Mouse (Mus musculus): ENCODE results near the gene Mgat4b. TPM values are rescaled to one million over a fixed set of nuclear protein-coding genes. Genes with fewer than 3 reads are reported as not detected.

The Mgat4b gene
- total RNA-seq, 2 experiments from 2014 or later, result 122 to 127 TPM

DNA sequence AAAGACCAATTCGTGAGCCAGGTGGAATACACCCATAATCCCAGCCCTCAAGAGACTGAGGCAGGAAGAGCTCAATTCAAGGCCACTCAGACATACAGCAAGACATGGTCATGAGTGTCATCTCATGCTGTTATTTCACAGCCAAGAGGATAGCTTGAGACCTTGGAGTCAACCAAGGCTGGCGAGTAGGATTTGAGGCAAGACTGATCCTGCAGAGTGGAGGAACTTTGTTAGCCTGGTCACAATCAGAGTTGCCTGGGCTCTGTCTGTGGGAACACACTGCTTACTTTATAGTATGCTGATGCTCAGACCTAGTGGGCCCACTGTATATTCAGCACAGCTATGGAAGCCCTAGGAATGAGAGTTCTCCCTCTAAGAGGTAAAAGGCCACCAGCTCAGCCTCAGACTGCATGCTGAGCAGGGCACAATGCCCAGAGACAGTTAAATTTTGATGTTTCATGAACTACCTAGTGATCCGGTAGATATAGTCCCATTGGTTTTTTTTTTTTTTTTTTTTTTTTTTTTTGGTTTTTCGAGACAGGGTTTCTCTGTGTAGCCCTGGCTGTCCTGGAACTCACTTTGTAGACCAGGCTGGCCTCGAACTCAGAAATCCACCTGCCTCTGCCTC lies 12.4 kb upstream of the Mgat4b start:
- intact Hi-C loops (cut with DNase I), result no loop called here
- DNase-seq, result no peak

DNA sequence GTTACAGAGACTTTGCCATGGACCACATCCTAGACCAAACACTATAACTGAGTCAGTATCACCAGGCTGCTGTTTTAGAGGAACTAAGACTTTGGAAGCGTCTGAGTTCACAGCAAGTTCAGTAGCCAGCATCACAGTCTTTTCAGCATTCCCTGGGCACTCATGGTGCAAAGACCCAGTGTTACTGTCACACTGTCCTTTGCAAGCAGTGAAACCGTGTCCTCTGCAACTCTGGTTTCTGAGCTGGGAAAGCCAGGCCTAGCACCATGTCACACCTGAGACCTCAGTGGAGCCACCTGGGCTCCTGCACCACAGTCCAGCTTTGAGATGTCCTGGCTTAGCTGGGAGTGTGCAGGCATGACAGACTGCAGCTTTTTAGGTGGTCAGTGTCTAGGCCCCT lies 11.8 kb upstream of the Mgat4b start:
- no peak for DNase-seq
- intact Hi-C loops (cut with DNase I), result no loop called here

DNA sequence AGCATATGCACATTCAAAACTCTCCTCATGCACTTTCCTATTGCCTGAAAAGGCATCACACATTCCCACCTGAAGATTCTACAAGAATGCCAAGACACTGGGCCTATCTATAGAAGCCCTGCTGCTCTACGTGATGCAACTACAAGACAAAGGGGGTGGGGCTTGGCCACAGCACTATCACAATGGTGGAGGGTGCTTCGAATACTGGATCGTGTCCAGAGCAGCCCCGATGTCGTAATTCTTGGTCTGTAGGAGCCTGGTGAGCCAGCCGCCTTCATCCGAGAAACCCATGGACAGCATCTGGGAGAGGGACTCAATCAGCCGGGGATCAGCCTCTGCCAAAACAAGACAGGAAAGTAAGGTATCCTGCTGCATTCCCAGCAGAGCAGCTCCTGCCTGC lies 10.1 kb upstream of the Mgat4b start:
- DNase-seq, result no peak

DNA sequence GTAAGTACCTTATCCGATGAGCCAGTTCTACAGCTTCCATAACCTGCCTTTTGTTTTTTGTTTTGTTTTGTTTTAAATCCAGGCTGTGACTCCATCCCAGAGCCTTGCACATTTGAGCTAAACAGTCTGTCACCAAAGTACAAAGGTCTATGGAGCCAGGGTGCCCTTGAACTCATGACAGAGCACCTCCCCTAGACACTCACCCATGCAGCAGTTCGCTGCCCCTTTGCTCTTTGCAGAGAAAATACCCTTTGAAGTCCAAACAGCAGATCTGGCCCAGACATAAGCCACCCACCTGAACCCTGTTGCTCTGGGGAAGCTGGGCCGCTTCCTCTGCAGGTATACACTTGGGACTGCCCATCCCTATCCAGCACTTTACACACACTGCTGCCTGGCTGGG lies 9.1 kb upstream of the Mgat4b start:
- intact Hi-C loops (cut with DNase I), result no loop called here
- no peak for DNase-seq

More for the DNA sequence above, 10.1 kb upstream of the Mgat4b start:
- intact Hi-C loops (cut with DNase I), result no loop called here

DNA sequence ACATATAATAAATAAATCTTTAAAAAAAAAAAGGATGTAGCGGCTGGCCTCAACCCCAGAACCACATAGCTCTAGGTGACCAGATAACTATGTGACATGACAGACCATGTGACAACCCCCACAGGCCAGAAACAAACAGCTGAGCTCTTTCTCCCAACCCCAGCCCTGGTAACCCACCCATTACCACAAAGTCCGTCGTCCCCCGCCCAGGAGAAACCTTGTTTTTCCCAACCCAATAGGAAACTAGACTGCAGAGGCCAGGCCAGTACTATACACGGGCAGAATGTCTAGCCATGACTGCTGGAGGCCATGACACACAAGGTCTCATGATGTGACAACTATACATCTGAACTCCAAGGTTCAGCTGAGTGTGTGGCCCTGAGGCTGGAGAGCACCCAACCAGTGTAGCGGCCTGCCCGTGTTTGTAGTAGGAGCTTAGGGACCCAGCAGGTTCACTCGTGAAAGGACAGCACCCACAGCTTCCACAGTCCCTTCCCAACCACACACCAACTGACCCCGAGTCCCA lies 7.3 kb upstream of the Mgat4b start:
- DNase-seq, result no peak
- intact Hi-C loops (cut with DNase I), result no loop called here

DNA sequence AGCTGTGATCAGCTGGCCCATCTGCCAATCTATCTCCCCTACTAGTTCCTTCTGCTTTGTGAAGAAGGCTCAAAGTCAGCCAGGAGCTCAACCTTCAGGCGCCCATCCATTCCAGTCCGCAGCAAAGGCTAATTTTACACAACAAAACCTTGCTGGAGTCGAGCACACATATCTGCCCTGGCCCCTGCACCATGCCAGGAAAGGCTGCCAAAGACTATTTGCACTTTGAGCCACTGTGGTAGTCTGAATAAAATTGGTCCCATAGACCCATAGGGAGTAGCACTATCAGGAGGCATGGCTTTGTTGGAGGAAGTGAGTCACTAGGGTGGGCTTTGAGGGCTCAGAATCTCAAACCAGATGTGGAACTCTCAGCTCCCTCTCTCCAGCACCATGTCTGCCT lies 5.3 kb upstream of the Mgat4b start:
- intact Hi-C loops (cut with DNase I), result no loop called here
- peak in 1 of 2 experiments; percentile 55 for DNase-seq

DNA sequence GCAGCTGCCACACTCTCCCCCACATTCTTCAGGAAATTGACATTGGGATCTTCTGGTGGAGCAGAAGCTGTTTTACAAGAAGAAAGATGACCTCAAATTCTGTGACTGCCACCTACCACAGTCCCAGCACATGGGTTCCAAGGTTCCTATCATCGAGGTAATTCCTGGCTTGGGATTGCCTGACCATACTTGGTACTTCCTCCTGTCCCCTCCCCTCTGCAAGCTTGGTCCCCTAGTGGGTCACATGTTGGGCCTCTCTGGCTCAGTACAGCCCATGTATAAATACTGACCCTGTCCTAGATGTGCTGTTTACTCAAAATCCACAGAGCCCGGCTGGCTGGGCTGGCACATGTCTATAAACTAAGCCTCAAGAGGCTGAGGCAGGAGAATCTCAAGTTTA lies 4.7 kb upstream of the Mgat4b start:
- intact Hi-C loops (cut with DNase I), result no loop called here
- no peak for DNase-seq

DNA sequence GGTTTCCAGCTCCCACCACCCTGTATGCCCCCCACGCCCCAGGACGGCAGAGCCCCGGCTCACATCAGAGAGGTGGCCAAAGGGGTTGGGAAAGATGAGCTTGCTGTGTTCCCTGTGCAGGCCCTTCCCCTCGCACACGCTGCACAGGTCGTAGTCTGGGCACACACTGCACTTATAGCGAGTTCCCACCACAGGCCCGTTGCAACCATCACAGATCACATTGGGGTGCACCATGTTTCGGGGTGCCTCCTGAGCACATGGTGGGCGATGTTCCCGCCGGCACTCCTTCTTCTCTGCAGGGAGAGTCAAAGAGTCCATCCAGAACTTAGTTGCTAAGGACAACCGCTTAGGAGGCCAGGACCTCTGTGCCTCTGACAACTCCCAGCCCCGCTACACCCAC lies 3.3 kb upstream of the Mgat4b start:
- intact Hi-C loops (cut with DNase I), result no loop called here
- no peak for DNase-seq

DNA sequence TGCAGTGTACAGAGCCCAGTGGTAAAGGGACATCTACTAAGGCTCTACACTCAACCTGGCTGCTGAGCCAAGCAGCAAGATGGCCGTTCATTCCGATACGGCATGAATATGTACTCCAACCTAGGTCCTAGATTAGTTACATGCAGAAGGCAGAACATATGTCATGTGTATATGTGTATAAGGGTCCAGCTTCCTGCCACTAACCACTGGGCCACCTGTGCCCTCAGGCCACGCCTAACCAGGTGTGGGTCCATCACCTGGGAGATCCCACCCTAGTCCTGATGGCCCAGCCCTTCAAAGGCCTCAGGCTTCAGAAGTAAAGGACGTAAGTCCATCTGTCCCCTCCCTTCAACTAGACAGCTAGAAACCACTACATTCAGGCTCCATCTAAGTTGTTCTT lies 2.7 kb upstream of the Mgat4b start:
- DNase-seq, result no peak
- intact Hi-C loops (cut with DNase I), result no loop called here

DNA sequence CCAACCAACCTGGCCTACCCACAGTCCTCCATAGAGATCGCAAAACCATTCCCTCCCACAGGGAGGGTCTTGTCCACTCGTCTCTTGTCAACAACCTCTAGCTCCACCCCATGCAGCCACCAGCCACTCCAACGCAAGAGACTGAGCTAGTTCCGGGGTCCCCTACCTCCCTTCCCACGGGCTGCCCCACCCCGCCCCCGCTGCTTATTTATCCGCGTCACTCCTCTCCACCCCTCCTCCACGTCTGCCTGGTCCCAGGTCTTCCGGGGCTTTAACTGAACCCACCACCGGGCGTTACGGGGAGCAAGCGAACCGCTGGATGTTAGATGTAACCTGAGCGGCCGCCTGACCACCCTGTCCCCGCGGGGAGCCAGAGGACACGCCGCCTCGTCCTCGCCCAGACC lies 587 bp upstream of the Mgat4b start:
- intact Hi-C loops (cut with DNase I), result no loop called here

DNA sequence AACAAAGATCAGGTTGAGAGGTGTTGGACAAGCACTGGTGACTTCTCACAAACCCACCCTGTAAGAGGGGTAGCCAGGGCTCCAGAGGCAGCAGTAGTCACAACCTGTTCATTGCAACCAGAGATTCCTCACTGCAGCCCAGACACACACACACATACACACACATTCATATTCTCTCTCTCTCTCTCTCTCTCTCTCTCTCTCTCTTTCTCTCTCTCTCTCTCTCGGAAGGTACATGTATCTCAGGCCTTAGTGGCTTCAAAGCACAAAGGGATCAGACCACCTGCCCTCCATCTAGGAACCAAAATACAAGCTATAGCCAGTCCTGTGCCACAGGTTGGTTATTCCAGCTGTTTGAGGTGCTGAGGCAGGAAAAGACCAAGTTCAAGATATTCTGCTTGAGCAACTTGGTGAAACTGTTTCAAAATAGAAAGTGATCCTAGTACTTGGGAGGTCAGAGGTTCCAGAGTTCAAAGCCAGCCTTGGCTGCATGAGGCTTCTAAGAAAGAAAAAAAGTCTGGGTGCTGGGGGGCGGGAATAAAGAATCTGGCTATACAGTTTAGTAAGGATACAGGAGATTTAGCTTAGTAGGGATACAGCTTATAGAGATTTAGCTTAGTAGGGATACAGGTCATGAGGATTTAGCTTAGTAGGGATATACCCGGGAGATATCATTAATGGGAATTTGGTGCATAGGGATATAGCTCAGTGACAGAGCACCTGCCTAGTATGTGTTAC lies 801 bp downstream of the Mgat4b start:
- intact Hi-C loops (cut with DNase I), result no loop called here
- DNase-seq, result no peak

More for the DNA sequence above, 587 bp upstream of the Mgat4b start:
- DNase-seq, result peak; percentile 93

DNA sequence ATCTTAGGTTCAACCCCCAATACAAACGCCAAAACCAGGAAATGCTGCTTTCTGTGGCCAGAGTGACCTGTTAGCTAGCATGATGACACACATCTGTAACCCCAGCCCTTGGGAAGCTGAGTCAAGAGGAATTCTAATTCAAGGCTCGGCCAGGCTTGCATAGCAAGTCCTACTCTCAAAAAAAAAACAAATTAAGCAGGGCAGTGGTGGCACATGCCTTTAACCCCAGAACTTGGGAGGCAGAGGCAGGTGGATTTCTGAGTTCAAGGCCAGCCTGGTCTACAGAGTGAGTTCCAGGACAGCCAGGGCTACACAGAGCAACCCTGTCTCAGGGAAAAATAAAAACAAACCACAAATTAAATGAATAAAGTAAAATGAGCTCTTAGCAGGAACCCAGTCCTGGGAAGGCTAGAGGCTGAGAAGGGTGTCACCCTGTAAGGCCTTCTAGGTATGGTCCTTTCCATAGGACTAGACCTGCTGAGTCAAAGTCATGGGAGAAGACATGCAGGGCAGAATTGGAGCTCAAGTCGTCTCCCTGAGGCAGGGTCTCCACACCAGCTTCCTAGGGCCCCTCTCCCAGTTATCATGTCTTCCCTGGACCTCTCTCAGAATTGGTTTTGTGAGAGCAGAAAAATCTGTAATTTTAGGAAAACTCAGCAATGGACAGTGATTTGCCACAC lies 1.5 kb downstream of the Mgat4b start:
- intact Hi-C loops (cut with DNase I), result no loop called here
- DNase-seq, result no peak

DNA sequence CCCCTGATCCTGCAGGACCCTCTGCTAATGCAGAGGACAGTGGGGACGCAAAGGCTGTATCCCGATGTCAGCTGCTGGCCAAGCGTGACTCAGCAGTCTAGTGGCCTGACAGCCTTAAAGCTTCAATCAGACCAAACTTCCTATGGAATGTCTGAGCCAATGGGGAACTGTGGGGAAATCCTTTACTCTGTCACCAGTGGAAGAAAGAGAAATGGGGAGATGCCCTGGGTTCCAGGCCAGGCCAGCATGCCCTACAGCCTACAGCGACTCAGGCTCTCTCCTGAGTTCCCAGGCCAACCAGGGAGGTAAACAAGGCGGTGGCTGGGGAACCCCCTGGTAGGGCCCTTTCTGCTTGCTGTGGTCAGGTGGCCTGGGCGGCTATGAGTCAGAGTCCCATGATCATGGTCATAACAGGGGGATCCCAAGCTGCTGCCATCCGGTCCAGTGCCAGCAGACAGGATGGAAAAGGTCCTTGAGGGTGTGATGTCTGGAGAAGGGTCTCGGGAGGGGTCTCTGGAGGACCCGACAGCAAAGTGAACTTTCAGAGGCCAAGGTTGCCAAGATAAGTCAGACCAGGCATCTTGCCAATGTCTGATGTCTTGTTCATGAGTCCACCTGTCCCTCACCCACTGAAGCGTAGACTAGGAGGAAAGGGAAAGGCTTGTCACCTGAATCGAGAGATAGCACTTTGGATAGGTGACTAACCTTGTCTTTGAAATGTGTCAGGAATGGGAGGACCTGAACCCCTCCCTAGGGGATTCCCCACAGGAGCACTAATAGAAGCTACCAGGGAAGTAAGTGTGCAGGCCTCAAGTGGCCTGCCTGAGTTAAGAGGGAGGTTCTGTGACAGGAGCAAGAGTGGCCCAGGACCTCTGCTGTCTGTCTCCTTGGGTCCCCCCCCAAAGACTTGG lies 2.4 kb downstream of the Mgat4b start:
- intact Hi-C loops (cut with DNase I), result no loop called here
- peak; percentile 89 to 91 for DNase-seq

DNA sequence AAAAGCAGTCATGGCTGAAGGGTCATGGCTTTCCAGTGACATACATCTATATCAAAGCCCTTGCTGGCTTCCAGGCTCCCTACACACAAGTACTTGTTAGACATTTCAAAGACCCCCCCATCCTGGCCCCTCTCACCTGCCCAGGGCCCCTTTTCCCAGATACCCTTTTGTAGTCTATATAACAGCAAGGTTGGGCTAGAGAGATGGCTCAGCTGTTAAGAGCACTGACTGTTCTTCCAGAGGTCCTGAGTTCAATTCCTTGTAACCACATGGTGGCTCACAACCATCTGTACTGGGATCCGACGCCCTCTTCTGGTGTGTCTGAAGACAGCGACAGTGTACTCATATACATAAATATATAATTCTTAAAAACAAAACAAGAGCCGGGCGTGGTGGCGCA lies 3.9 kb downstream of the Mgat4b start:
- intact Hi-C loops (cut with DNase I), result no loop called here
- no peak for DNase-seq

DNA sequence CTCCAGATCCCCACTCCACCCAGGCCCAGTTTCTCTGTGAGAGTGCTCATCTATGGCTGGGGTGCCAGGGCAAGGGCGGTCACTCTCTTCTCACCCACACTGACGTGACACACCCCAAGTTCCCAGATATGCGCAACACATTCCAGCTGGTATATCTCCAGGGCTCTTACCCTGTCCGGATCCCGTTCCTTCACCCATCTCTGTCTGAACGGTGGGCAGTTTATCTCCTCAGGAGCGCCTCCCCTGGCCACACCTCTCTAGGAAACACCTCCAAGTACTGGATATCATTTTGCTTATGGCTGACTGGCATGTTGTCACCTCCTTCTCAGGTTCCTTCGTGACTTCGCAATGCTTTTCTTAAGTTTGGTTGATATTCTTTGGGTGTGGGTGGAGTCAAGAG lies 4.9 kb downstream of the Mgat4b start:
- intact Hi-C loops (cut with DNase I), result no loop called here
- DNase-seq, result no peak

DNA sequence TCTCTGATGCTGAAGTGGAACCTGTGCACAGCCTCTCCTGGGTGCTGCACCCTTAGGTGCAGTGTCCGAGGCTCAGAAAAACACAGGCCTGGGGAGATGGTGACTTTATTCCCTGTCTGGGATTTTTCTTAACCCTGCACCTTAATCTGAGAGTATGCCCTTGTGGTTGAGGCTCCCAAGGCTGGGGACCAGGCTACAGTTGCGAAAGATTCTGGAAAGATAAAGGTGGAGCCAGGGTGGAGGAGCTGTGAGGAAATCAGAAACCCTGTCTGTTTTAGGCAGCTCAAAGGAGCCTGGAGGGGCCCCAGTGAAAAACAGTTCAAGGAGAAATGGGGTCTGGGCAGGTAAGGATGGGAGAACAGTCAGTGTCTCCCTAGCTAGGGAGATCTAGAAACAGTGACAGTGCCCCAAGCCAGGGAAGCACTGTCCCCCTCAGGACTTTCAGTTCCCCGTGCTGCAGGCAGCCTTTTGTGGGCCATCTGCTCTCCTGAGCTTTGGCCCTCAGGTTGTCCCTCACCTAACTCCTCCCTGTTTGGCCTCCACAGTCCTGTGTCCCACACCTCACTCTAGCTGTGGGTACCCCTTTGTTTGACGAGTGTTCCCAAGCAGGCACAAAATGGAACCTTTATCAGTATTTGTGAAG lies 6.2 kb downstream of the Mgat4b start:
- intact Hi-C loops (cut with DNase I), result no loop called here
- no peak for DNase-seq

DNA sequence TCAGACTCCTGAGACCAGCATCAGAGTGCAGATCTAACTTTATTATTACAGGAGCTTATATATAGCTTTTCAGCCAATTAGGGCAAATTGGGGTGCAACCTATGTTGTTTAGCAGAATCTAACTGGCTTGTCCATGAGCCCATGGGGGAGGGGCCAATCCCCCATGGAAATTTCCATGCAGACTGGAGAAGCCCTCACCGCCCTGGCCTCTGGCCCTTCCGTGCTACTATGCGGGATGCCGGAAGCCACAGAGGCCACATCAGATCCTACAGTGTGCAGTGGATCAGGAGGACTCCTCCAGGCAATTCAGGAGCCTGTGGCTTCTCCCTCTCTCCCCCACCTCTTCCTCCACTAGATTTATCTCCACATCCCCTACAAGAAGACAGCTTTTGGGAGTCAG lies 7.1 kb downstream of the Mgat4b start:
- intact Hi-C loops (cut with DNase I), result no loop called here
- no peak for DNase-seq

DNA sequence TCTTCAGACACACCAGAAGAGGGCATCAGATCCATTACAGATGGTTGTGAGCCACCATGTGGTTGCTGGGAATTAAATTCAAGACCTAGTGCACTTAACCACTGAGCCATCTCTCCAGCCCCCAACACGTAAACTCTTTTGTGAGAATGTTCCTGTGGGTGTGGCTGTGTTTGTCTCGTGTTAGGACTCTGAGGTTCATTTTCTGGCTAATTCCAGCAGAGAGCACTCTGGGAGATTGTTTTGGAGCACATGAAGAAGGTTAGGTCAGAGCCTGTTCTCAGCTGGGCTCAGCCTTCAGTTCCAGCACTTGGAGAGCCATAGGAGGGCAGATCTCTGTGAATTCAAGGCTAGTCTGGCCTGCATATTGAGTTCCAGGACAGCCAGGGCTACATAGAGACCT lies 9.1 kb downstream of the Mgat4b start:
- DNase-seq, result no peak
- intact Hi-C loops (cut with DNase I), result no loop called here

DNA sequence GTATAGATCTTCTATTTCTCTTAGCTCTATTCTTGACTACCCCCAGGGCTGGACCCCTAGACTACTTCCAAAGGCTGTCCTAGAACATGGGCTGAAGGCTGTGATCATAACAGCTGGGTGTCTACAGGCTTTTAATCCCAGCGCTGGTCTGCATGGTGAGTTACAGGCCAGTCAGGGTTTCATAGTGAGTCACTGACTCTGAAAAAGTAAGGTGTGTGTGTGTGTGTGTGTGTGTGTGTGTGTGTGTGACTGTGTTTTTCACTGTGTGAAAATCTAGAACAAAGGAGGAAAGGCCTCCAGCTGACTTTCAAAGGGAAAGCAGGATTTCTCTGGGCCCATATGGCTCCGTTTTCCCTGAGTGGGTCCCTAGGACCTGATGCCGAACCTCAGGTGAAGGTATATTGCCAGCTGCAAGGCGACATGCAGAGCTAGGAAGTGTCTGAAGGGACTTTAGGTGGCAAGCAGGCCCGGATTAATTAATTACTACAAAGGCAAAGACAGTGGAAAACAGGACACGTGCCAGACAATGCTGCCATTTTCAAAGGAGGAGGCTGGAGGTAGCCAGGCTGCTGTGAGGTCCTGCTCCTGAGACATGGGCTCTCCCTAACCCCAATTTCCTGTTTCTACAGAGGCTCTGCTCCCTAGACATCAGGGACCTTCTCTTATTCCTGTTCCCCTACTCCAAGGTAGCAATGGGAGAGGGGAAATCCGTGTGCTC lies 12.0 kb downstream of the Mgat4b start:
- no peak for DNase-seq
- intact Hi-C loops (cut with DNase I), result no loop called here

All from heart, postnatal 10 days (tissue).